In genomic region chr2:130466438-130466837, GRCm38 (mm10) we compare ENCODE assay signal across 19 mouse cellular contexts.
"Had no signal": no experiment of that assay in that cellular context is flagged by ENCODE, and none has a peak within 500 bp of the region (broad histone marks: within the 10 kb centered on the region; RNA-seq: fewer than 3 reads in every experiment).

No protein-coding gene starts in this region.

- ATAC-seq: midbrain, embryonic 16.5 days had no signal

- H3K27me3 ChIP-seq: midbrain, embryonic 12.5 days; neural tube, embryonic 13.5 days; neural tube, embryonic 15.5 days had no signal

- DNase-seq: lung, adult 18-20 months; lung, embryonic 14.5 days; lung, postnatal 10 days; lung, postnatal 4 days; midbrain, embryonic 14.5 days; retina, postnatal 1 day; right cerebral cortex, adult 18-20 months; right cerebral cortex, postnatal 25 days; right cerebral cortex, postnatal 4 days; spleen, adult 18-20 months; thymus, adult 18-20 months; thymus, postnatal 14 days; thymus, postnatal 4 days had no signal

- H3K36me3 ChIP-seq: midbrain, embryonic 12.5 days; neural tube, embryonic 13.5 days had no signal

- H3K9me3 ChIP-seq: midbrain, embryonic 10.5 days; midbrain, embryonic 12.5 days; neural tube, embryonic 13.5 days; neural tube, embryonic 15.5 days had no signal

- H3K27ac ChIP-seq: midbrain, embryonic 10.5 days; midbrain, embryonic 12.5 days; neural tube, embryonic 13.5 days; neural tube, embryonic 15.5 days had no signal

- H3K4me2 ChIP-seq: lung, embryonic 14.5 days; midbrain, embryonic 12.5 days; neural tube, embryonic 13.5 days; neural tube, embryonic 15.5 days had no signal

- H3K9ac ChIP-seq: lung, embryonic 14.5 days; midbrain, embryonic 12.5 days; neural tube, embryonic 13.5 days; neural tube, embryonic 15.5 days had no signal

- H3K4me3 ChIP-seq: midbrain, embryonic 10.5 days; midbrain, embryonic 12.5 days; myocyte; neural tube, embryonic 13.5 days; neural tube, embryonic 15.5 days had no signal
